Mouse (Mus musculus) bone marrow macrophage, adult 2 months (primary cell): ENCODE results near the gene Slit3.

Experiments
- CTCF ChIP-seq: IDR thresholded peaks from 2 replicates; pipeline ENCODE4 v1.5.1; 2012; ENCODE audit warnings: low read depth, mild to moderate bottlenecking, low read length, moderate library complexity
- POLR2A ChIP-seq: IDR thresholded peaks from 2 replicates; pipeline ENCODE4 v1.6.1; 2012; ENCODE audit warnings: mild to moderate bottlenecking, low read depth, low read length, borderline replicate concordance

DNA sequence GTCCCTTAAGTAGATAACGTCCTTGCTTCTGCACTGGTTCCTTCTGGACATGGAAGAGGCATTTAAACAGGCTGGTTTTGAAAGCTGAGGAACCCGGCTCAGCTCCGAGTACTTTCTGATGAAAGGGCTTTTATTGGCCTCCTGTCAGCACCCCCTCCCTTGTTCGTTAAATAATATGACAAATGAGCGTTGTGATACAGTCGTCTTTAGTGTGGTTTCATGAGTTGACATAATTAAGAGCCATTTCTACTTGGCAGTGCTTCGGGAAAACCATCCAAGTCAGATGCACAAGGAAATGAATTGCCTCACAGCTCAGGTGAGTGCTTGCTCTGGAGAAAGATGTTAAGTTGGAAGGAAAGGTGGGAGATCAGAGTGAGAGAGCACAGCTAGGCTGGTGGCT, 173.6 kb downstream of the Slit3 start:
- TF ChIP-seq CTCF: no peak
- TF ChIP-seq POLR2A: no peak
